Comparison of ENCODE assay signal across 8 mouse cellular contexts in genomic region chr2:166564455-166564854, GRCm38 (mm10).
DNase-seq lines count a peak whose midpoint lies in the region; ATAC-seq and TF ChIP-seq lines count a peak whose summit lies in the region.

No protein-coding gene starts in this region.

- H3K27me3 ChIP-seq in intestine, postnatal 0 days (replicated peaks; ENCODE audit: control insufficient read depth, insufficient read depth, low read length) = no peaks in the 10 kb centered on the region
- H3K27me3 ChIP-seq in liver, embryonic 16.5 days (ENCODE audit: control insufficient read depth, insufficient read depth, low read depth, low read length) = no peaks in the 10 kb centered on the region
- no peaks in the 10 kb centered on the region for H3K27me3 ChIP-seq in stomach, postnatal 0 days (ENCODE audit: control insufficient read depth, insufficient read depth, low read length)

- H3K27ac ChIP-seq in intestine, postnatal 0 days (ENCODE audit: low read depth, low read length) = no peak overlapping the region
- H3K27ac ChIP-seq in liver, embryonic 16.5 days (ENCODE audit: low read length) = no peak overlapping the region
- H3K27ac ChIP-seq in stomach, postnatal 0 days (replicated peaks) = no peak overlapping the region

- no peak for TF ChIP-seq EP300 in stomach, postnatal 0 days (optimal IDR thresholded peaks at IDR 0.05)

- no peaks in the 10 kb centered on the region for H3K9me3 ChIP-seq in intestine, postnatal 0 days (ENCODE audit: control insufficient read depth)
- no peaks in the 10 kb centered on the region for H3K9me3 ChIP-seq in liver, embryonic 16.5 days (replicated peaks; ENCODE audit: control insufficient read depth, low read length)
- H3K9me3 ChIP-seq in stomach, postnatal 0 days (ENCODE audit: control insufficient read depth, low read length) = no peaks in the 10 kb centered on the region

- no peaks in the 10 kb centered on the region for H3K4me1 ChIP-seq in intestine, postnatal 0 days (replicated peaks; ENCODE audit: control insufficient read depth, insufficient read depth, low read length)
- peaks cover 3% of the 10 kb centered on the region for H3K4me1 ChIP-seq in liver, embryonic 16.5 days (ENCODE audit: control insufficient read depth, low read depth, low read length)
- no peaks in the 10 kb centered on the region for H3K4me1 ChIP-seq in stomach, postnatal 0 days (replicated peaks; ENCODE audit: control insufficient read depth, insufficient read depth)

- peaks cover 9% of the 10 kb centered on the region; the same call in 1 of the 2 replicates for H3K36me3 ChIP-seq in intestine, postnatal 0 days (ENCODE audit: control insufficient read depth, insufficient read depth)
- peaks cover 3% of the 10 kb centered on the region; the same call in 1 of the 2 replicates for H3K36me3 ChIP-seq in liver, embryonic 16.5 days (ENCODE audit: control insufficient read depth, insufficient read depth)
- H3K36me3 ChIP-seq in stomach, postnatal 0 days (ENCODE audit: control insufficient read depth, insufficient read depth, low read length) = no peaks in the 10 kb centered on the region

- ATAC-seq in intestine, postnatal 0 days = peak; percentile 19; the same call in 1 of the 2 replicates
- ATAC-seq in liver, embryonic 16.5 days (ENCODE audit: low read depth) = 0 out of 2 replicates have a peak, but pooled peaks have one; percentile 18
- ATAC-seq in stomach, postnatal 0 days (ENCODE audit: low FRiP score, low TSS enrichment) = peak; percentile 41

- H3K4me3 ChIP-seq in intestine, postnatal 0 days (ENCODE audit: low read depth, low read length) = peak overlapping the region; percentile 26
- H3K4me3 ChIP-seq in liver, embryonic 16.5 days (ENCODE audit: low read depth, low read length) = no peak overlapping the region
- H3K4me3 ChIP-seq in stomach, postnatal 0 days (ENCODE audit: low read depth, low read length) = 0 out of 2 replicates have a peak overlapping the region, but pooled peaks have one; percentile 4

- H3K9ac ChIP-seq in intestine, postnatal 0 days (ENCODE audit: low read depth, low read length) = no peak overlapping the region
- no peak overlapping the region for H3K9ac ChIP-seq in liver, embryonic 16.5 days (ENCODE audit: low read depth, low read length)
- no peak overlapping the region for H3K9ac ChIP-seq in stomach, postnatal 0 days (ENCODE audit: low read length)

- DNase-seq in right cerebral cortex, adult 2 months (ENCODE audit: low spot score in 2 of 2) = peak; percentile 61 to 67
- DNase-seq in right cerebral cortex, adult 18-20 months = no peak
- DNase-seq in cerebellum, postnatal 4 days (ENCODE audit: low spot score in 2 of 2) = peak; percentile 47 to 68
- peak; percentile 68 for DNase-seq in gastrocnemius, postnatal 10 days
- peak; percentile 87 for DNase-seq in neural tube, embryonic 10.5 days (ENCODE audit: extremely low spot score, low spot score)
- peak; percentile 81 for DNase-seq in stomach, postnatal 0 days (ENCODE audit: low spot score)

- TF ChIP-seq CTCF in intestine, postnatal 0 days (IDR thresholded peaks at IDR 0.05; ENCODE audit: low read depth) = peak; percentile 99
- peak; percentile 100 for TF ChIP-seq CTCF in stomach, postnatal 0 days (IDR thresholded peaks at IDR 0.05; ENCODE audit: low read depth)

- 5% methylated on average over 11 of the region's 11 CpGs for WGBS in intestine, postnatal 0 days
- WGBS in liver, embryonic 16.5 days (ENCODE audit: insufficient replicate concordance) = 6% methylated on average over 11 of the region's 11 CpGs
- 4% methylated on average over 11 of the region's 11 CpGs for WGBS in stomach, postnatal 0 days

- H3K4me2 ChIP-seq in intestine, postnatal 0 days (replicated peaks; ENCODE audit: low read depth) = peak overlapping the region; percentile 69
- peak overlapping the region; percentile 42 for H3K4me2 ChIP-seq in liver, embryonic 16.5 days (ENCODE audit: low read depth, low read length)
- peak overlapping the region; percentile 49 for H3K4me2 ChIP-seq in stomach, postnatal 0 days (replicated peaks; ENCODE audit: low read depth)
